Mouse (Mus musculus) induced T-regulatory cell, adult 2 months (primary cell): ENCODE measurements at regions not wholly inside any gene's neighbourhood (a gene's known extent, or its start where the extent isn't known, plus 50 kb on each side); places are given as distances from the start of the nearest gene placed in this dataset.

Experiments
- DNase-seq: peaks from one replicate; pipeline ENCODE4 v3.0.0-alpha.2; 2012; ENCODE audit warnings: low read depth

GRCm38 (mm10) chr8:82473266-82473665 is 70.2 kb upstream of the Il15 start:
- DNase-seq, result no peak

DNA sequence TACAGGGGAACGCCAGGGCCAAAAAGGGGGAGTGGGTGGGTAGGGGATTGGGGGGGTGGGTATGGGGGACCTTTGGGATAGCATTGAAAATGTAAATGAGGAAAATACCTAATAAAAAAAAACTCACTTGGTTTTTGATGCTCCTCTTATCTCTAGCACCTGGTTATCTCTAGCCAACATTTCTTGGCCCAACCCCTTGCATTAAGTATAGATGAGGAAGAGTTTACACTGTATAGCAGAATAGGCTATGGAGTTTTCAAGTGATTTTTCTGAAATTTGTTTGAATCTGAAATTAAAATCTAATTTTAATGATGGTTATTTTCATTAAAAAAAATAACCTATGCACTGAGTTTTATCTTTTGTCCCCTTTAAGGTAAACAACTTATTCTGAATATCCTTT is 68.8 kb upstream of the Il15 start:
- no peak for DNase-seq

- no peak for DNase-seq
Measured at GRCm38 (mm10) chr8:82469824-82470223, 66.8 kb upstream of the Il15 start.

DNA sequence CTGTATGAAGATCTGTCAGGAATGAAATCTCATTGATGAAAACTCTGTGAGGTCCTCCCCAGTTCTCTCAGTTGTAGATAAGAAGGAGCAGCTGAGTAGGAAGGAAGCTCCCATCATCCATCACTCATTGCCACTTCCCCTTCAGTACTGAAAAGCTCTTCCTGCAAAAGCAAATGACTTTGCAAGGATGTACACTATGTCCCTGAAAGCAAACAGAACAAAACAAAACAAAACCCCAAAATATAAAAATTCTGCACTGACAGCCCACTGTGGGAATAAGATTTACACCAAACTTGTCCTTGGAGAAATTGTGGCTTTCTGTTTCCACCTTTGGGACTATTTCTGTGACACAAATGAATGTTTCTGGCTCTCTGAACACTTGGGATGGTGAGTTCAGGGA is 59.8 kb upstream of the Il15 start:
- DNase-seq, result no peak

DNA sequence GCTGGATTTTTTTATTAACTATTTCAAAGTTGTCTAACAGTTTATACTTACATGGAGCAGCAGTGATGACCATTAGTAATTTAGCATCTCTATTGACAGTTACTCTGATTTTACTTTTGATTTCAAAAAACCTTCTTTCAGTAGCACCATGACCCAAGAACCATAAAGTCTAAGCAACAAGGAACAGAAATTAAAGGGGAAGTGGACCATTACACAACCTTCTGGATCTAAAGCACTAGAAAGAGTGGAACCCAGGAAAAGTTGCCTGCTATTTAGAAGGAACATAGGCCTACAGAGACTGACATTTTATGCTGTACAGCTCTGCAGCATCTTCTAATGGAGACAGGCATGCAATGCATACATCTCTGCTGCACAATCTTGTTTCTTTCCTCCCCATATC is 56.0 kb upstream of the Il15 start:
- no peak for DNase-seq

DNA sequence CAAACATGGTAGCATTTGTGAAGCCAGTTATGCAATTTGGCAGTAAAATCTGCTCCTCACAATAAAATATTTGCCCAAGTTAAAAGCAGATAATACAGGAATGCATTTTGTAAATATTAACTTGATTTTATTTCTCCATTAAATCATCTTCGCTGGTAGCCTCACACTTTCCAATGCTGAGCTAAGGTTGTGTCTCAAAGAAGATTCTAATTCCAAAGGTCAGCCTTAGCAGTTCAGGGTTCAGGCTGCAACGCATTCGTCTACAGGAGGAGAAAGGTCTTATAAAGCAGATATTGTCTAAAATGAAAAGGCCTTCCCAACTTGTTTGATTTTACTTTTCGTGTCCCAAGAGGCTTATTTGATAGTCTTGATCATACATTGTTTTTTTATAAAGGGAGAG is 51.0 kb upstream of the Il15 start:
- no peak for DNase-seq
